Mouse (Mus musculus): Measurements from ENCODE around the gene Cfap20. TPM values are rescaled to one million over a fixed set of nuclear protein-coding genes. Genes with fewer than 3 reads are reported as not detected.

Cfap20 gene
- polyA plus RNA-seq, 1 experiment, result 86.8 TPM

DNA sequence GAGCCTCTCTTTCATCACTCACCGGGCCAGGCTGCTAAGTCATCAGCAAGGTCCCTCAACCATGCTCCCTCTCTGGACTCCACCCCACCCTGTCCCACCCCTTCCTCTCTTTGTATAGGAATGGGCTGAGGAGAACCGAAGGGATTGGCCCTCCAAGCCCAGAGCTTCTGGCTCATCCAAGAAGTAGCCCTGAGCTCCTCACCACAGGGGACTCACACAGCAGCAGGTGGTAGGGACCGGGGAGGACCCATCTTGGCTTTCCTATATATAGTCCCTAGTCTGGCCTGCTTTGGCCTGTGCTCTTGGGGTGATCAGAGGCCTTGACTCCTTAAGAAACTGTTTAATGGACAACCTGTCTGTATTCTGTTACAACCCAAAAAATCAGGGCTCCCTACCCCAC, 60.2 kb downstream of the Cfap20 start:
- no peak for DNase-seq (ENCODE audit: low spot score)

- DNase-seq (ENCODE audit: low spot score), result peak; percentile 28
Observed at GRCm38 (mm10) chr8:95373389-95374002, 61.2 kb downstream of the Cfap20 start.

Other genes with a start within 250 kb of the Cfap20 start
- gene Kifc3, start 232.1 kb downstream of the Cfap20 start, polyA plus RNA-seq (2012; rRNA removed), result 39.1 and 45.2 TPM in 2 replicates
- 1.5 and 2.9 TPM in 2 replicates for gene Cngb1, start 128.3 kb downstream of the Cfap20 start, polyA plus RNA-seq (2012; rRNA removed)
- gene Tepp, start 124.3 kb downstream of the Cfap20 start, polyA plus RNA-seq (2012; rRNA removed), result 1.7 and 3.3 TPM in 2 replicates
- gene Zfp319, start 102.9 kb downstream of the Cfap20 start, polyA plus RNA-seq (2012; rRNA removed), result 6.8 and 7.9 TPM in 2 replicates
- gene Usb1, start 102.6 kb downstream of the Cfap20 start, polyA plus RNA-seq (2012; rRNA removed), result 34.5 and 43.1 TPM in 2 replicates
- 17.1 and 27.3 TPM in 2 replicates for gene Mmp15, start 82.6 kb downstream of the Cfap20 start, polyA plus RNA-seq (2012; rRNA removed)
- 38.6 and 44.3 TPM in 2 replicates for gene Csnk2a2, start 55.2 kb upstream of the Cfap20 start, polyA plus RNA-seq (2012; rRNA removed)
- 0.96 and 1.2 TPM in 2 replicates for gene Ccdc113, start 99.2 kb upstream of the Cfap20 start, polyA plus RNA-seq (2012; rRNA removed)
- gene Prss54, start 141.5 kb upstream of the Cfap20 start, polyA plus RNA-seq (2012; rRNA removed), result not detected in 2 replicates
- gene Gins3, start 198.6 kb upstream of the Cfap20 start, polyA plus RNA-seq (2012; rRNA removed), result 3.8 and 4.8 TPM in 2 replicates
- gene Ndrg4, start 242.1 kb upstream of the Cfap20 start, polyA plus RNA-seq (2012; rRNA removed), result 55.5 and 62.5 TPM in 2 replicates

Data from urinary bladder, adult 2 months (tissue).